Mouse (Mus musculus) cerebellum, adult 11 months (tissue): ENCODE measurements at regions not wholly inside any gene's neighbourhood (a gene's known extent, or its start where the extent isn't known, plus 50 kb on each side); places are given as distances from the start of the nearest gene placed in this dataset.

Source experiments
- DNase-seq: peaks from one replicate; pipeline ENCODE4 v3.0.0; 2022

GRCm38 (mm10) chr2:117028771-117029170, 92.4 kb upstream of the Spred1 start:
- DNase-seq, result no peak

- DNase-seq, result no peak
Measured at GRCm38 (mm10) chr2:117036197-117036872, 84.8 kb upstream of the Spred1 start.

- DNase-seq, result no peak
Measured at GRCm38 (mm10) chr2:117040211-117040610, 81.0 kb upstream of the Spred1 start.

GRCm38 (mm10) chr2:117043831-117044230, 77.3 kb upstream of the Spred1 start:
- DNase-seq, result no peak

GRCm38 (mm10) chr2:117048290-117048730, 72.9 kb upstream of the Spred1 start:
- no peak for DNase-seq

- DNase-seq, result no peak
Measured at GRCm38 (mm10) chr2:117050061-117050460, 71.1 kb upstream of the Spred1 start.

GRCm38 (mm10) chr2:117064126-117064525, 57.0 kb upstream of the Spred1 start:
- no peak for DNase-seq

- DNase-seq, result no peak
Measured at GRCm38 (mm10) chr2:117070348-117070747, 50.8 kb upstream of the Spred1 start.

- no peak for DNase-seq
Measured at GRCm38 (mm10) chr2:117071098-117071497, 50.1 kb upstream of the Spred1 start.
